Comparison of ENCODE assay signal across 17 mouse cellular contexts in the genomic region with DNA sequence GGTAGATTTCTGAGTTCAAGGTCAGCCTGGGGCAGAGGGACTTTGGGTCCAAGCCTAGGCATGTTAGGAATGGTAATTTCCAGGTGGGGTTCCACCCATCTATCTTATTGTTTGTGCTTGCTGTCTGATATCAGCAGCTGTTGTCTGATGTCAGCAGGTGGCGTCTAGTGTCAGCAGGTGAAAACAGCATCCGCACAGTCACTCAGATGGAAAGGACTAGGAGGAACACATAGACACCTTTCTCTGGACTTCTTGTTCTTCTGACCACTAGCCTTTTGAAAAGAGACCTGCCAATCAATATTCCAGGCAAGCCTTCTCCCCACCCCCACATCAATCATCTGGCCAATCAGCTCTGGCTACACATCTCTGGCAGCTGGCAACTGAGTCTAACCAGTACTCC.
"Had no signal": no experiment of that assay in that cellular context is flagged by ENCODE, and none has a peak within 500 bp of the region (broad histone marks: within the 10 kb centered on the region; RNA-seq: fewer than 3 reads in every experiment).

No protein-coding gene starts in this region.

- ATAC-seq: liver, postnatal 0 days; lung, postnatal 0 days; midbrain, embryonic 16.5 days had no signal

- DNase-seq: liver, postnatal 0 days; lung, adult 2 months; lung, postnatal 14 days; lung, postnatal 4 days; midbrain, embryonic 14.5 days; right cerebral cortex, postnatal 14 days; thymus, adult 2 months; thymus, postnatal 25 days; thymus, postnatal 4 days had no signal

- H3K4me1 ChIP-seq: midbrain, embryonic 12.5 days; neural tube, embryonic 13.5 days had no signal

- H3K27ac ChIP-seq: lung, embryonic 15.5 days; midbrain, embryonic 12.5 days; neural tube, embryonic 13.5 days; stomach, embryonic 15.5 days; stomach, postnatal 0 days had no signal

- H3K4me3 ChIP-seq: lung, embryonic 15.5 days; midbrain, embryonic 12.5 days; myocyte; neural tube, embryonic 13.5 days; stomach, embryonic 15.5 days had no signal

- H3K27me3 ChIP-seq: midbrain, embryonic 12.5 days; neural tube, embryonic 13.5 days; stomach, embryonic 15.5 days had no signal

- H3K4me2 ChIP-seq: lung, embryonic 15.5 days; midbrain, embryonic 12.5 days; neural tube, embryonic 13.5 days; stomach, embryonic 15.5 days had no signal

- H3K9ac ChIP-seq: liver, postnatal 0 days; lung, embryonic 15.5 days; midbrain, embryonic 12.5 days; neural tube, embryonic 13.5 days; stomach, embryonic 15.5 days had no signal

- H3K9me3 ChIP-seq: lung, embryonic 15.5 days; midbrain, embryonic 12.5 days; stomach, embryonic 15.5 days had no signal

- H3K36me3 ChIP-seq: lung, embryonic 15.5 days; midbrain, embryonic 12.5 days; neural tube, embryonic 13.5 days; stomach, embryonic 15.5 days had no signal
